Mouse (Mus musculus) heart, embryonic 11.5 days (tissue): ENCODE measurements around the gene Zfp738. TPM values are rescaled to one million over a fixed set of nuclear protein-coding genes. Genes with fewer than 3 reads are reported as not detected.

Experiments
- polyA plus RNA-seq: library from polyadenylated mRNA; unstranded; fragments of >200 nt; fragmentation: Nextera tagmentation; extraction: Ambion mirVana; gene quantifications from 2 replicates; pipeline ENCODE4 v1.2.1, GENCODE M21; 2014

The Zfp738 gene
- polyA plus RNA-seq, 1 experiment from 2014 or later: 6.8 TPM

Other genes with a start within 250 kb of the Zfp738 start
- gene Zfp874a, start 235.4 kb downstream of the Zfp738 start, polyA plus RNA-seq: 6.2 and 6.4 TPM in 2 replicates
- 1.6 and 2.8 TPM in 2 replicates for gene Zfp874b, start 202.8 kb downstream of the Zfp738 start, polyA plus RNA-seq
- gene Zfp58, start 186.5 kb downstream of the Zfp738 start, polyA plus RNA-seq: 9.3 and 10.7 TPM in 2 replicates
- gene Gm26965, start 160.9 kb downstream of the Zfp738 start, polyA plus RNA-seq: not detected in 2 replicates
- gene Zfp87, start 160.9 kb downstream of the Zfp738 start, polyA plus RNA-seq: 17.4 and 19.6 TPM in 2 replicates
- 8.8 and 12.5 TPM in 2 replicates for gene Zfp748, start 133.2 kb downstream of the Zfp738 start, polyA plus RNA-seq
- 3.0 and 3.1 TPM in 2 replicates for gene Zfp729b, start 77.4 kb downstream of the Zfp738 start, polyA plus RNA-seq
- 0.66 TPM in 1 of 2 replicates, not detected in the other for gene Gm49345, start 49.3 kb downstream of the Zfp738 start, polyA plus RNA-seq
- gene Zfp729a, start 49.3 kb downstream of the Zfp738 start, polyA plus RNA-seq: 1.5 and 2.1 TPM in 2 replicates
- 2.4 and 2.9 TPM in 2 replicates for gene Zfp65, start 42.1 kb upstream of the Zfp738 start, polyA plus RNA-seq
- gene Zfp85, start 68.2 kb upstream of the Zfp738 start, polyA plus RNA-seq: 3.6 and 4.7 TPM in 2 replicates
- gene Zfp493, start 92.6 kb upstream of the Zfp738 start, polyA plus RNA-seq: 2.8 TPM in 2 replicates
- gene Zfp273, start 126.7 kb upstream of the Zfp738 start, polyA plus RNA-seq: 4.1 and 5.5 TPM in 2 replicates
- 1.4 and 1.7 TPM in 2 replicates for gene Gm10037, start 144.0 kb upstream of the Zfp738 start, polyA plus RNA-seq
- gene BC048507, start 176.3 kb upstream of the Zfp738 start, polyA plus RNA-seq: not detected in 2 replicates